Mouse (Mus musculus) ES-Bruce4 (cell line): ENCODE measurements around the gene Dop1a.

Experiments
- CTCF ChIP-seq: IDR thresholded peaks from one replicate; pipeline ENCODE4 v1.8.1; 2011; ENCODE audit warnings: low read depth, low read length
- EP300 ChIP-seq: IDR thresholded peaks from 2 replicates; pipeline ENCODE4 v1.6.1; 2011; ENCODE audit warnings: low read depth, low read length; ENCODE audit not compliant: insufficient read depth
- POLR2A ChIP-seq: IDR thresholded peaks from one replicate; pipeline ENCODE4 v1.8.1; 2011; ENCODE audit warnings: low read length; ENCODE audit not compliant: insufficient read depth

- TF ChIP-seq CTCF (no peak), POLR2A (no peak), EP300 (no peak)
Observed at GRCm38 (mm10) chr9:86507437-86507836, 40.5 kb downstream of the Dop1a start.
